Mouse (Mus musculus) intestine, embryonic 16.5 days (tissue): ENCODE measurements at regions not wholly inside any gene's neighbourhood (a gene's known extent, or its start where the extent isn't known, plus 50 kb on each side); places are given as distances from the start of the nearest gene placed in this dataset.

ENCODE experiments used
- ATAC-seq: fragments of 200-750 bp; cut with Nextera tagmentation; 2 replicates; pipeline ENCODE4 v1.8.0; 2017; ENCODE audit warnings: moderate TSS enrichment, moderate library complexity
- H3K27ac ChIP-seq: fragments of 300-500 bp; sonication (generic); 2 replicates; pipeline ENCODE4 v1.5.1; 2014; ENCODE audit warnings: mild to moderate bottlenecking, low read length
- H3K27me3 ChIP-seq: fragments of 300-500 bp; sonication (generic); replicated peaks from 2 replicates; pipeline ENCODE4 v1.6.1; 2014; ENCODE audit warnings: low read length, control low read depth, mixed read lengths; ENCODE audit not compliant: control insufficient read depth, insufficient read depth
- H3K36me3 ChIP-seq: fragments of 300-500 bp; sonication (generic); 2 replicates; pipeline ENCODE4 v1.6.1; 2014; ENCODE audit warnings: low read length, control low read depth; ENCODE audit not compliant: control insufficient read depth, insufficient read depth
- H3K4me1 ChIP-seq: fragments of 300-500 bp; sonication (generic); 2 replicates; pipeline ENCODE4 v1.6.1; 2014; ENCODE audit warnings: low read length, control low read depth, mixed read lengths; ENCODE audit not compliant: control insufficient read depth, insufficient read depth
- H3K4me2 ChIP-seq: fragments of 300-500 bp; sonication (generic); 2 replicates; pipeline ENCODE4 v1.6.1; 2014; ENCODE audit warnings: low read depth, low read length, control low read depth
- H3K4me3 ChIP-seq: fragments of 300-500 bp; sonication (generic); 2 replicates; pipeline ENCODE4 v1.5.1; 2014; ENCODE audit warnings: mild to moderate bottlenecking, low read length
- H3K9ac ChIP-seq: fragments of 300-500 bp; sonication (generic); 2 replicates; pipeline ENCODE4 v1.6.1; 2014; ENCODE audit warnings: low read depth, low read length
- H3K9me3 ChIP-seq: fragments of 300-500 bp; sonication (generic); 2 replicates; pipeline ENCODE4 v1.6.1; 2016; ENCODE audit warnings: low read length, control low read depth; ENCODE audit not compliant: control insufficient read depth
- WGBS: fragments of 180-500 bp; shearing (Covaris S2); extraction: QIAGEN DNeasy Blood & Tissue Kit; methylation state at CpG from one replicate; pipeline ENCODE4 v1.1.7; 2014; 5-methylcytosine and 5-hydroxymethylcytosine counted together

- Histone ChIP-seq H3K4me3 (no peak overlapping the region), H3K27ac (no peak overlapping the region), H3K36me3 (no peaks in the 10 kb centered on the region), H3K27me3 (no peaks in the 10 kb centered on the region), H3K9me3 (no peaks in the 10 kb centered on the region), H3K9ac (no peak overlapping the region), H3K4me1 (peaks cover 5% of the 10 kb centered on the region), H3K4me2 (no peak overlapping the region)
- no peak for ATAC-seq
- 52% methylated on average over 12 of the region's 12 CpGs for WGBS
These were observed 234.8 kb upstream of the Kazn start for GRCm38 (mm10) chr4:142474018-142474417.

- 79% methylated on average over 8 of the region's 8 CpGs for WGBS
- H3K4me3 ChIP-seq = no peak overlapping the region
- no peak for ATAC-seq
- no peaks in the 10 kb centered on the region for H3K9me3 ChIP-seq
- no peak overlapping the region for H3K9ac ChIP-seq
- no peaks in the 10 kb centered on the region for H3K36me3 ChIP-seq
- no peak overlapping the region for H3K27ac ChIP-seq
- no peak overlapping the region for H3K4me2 ChIP-seq
- peaks cover 5% of the 10 kb centered on the region for H3K4me1 ChIP-seq
- no peaks in the 10 kb centered on the region for H3K27me3 ChIP-seq
These were observed 234.1 kb upstream of the Kazn start for GRCm38 (mm10) chr4:142473284-142473683.

- H3K9me3 ChIP-seq = no peaks in the 10 kb centered on the region
- H3K4me1 ChIP-seq = peaks cover 5% of the 10 kb centered on the region
- 92% methylated on average over 3 of the region's 3 CpGs for WGBS
These were observed 233.1 kb upstream of the Kazn start for GRCm38 (mm10) chr4:142472332-142472731.

DNA sequence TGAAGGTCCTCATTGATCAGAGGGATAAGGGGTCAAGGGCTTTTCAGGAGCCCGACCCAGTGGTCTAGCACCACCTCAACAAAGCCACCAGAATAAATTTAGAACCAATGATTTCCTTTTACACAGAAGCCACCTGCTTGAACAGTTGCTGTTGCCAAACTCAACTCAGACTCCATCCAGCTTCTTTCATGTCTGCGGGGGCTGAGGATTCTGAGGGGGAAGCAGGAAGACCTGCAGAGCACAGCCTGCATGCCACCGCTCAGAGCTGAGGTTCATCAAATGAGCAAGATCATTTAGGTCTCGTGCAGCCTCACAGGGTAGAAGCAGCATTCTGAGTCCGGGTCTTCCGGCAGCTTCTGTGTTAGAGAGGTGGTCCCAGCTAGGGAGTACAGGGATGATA is 231.6 kb upstream of the Kazn start:
- H3K27me3 ChIP-seq = no peaks in the 10 kb centered on the region
- no peaks in the 10 kb centered on the region for H3K9me3 ChIP-seq
- H3K9ac ChIP-seq = no peak overlapping the region
- ATAC-seq = no peak
- 84% methylated on average over 6 of the region's 6 CpGs for WGBS
- no peaks in the 10 kb centered on the region for H3K36me3 ChIP-seq
- no peak overlapping the region for H3K4me2 ChIP-seq
- no peak overlapping the region for H3K4me3 ChIP-seq
- peaks cover 5% of the 10 kb centered on the region for H3K4me1 ChIP-seq
- no peak overlapping the region for H3K27ac ChIP-seq

More at GRCm38 (mm10) chr4:142472332-142472731, 233.1 kb upstream of the Kazn start:
- no peaks in the 10 kb centered on the region for H3K27me3 ChIP-seq
- H3K27ac ChIP-seq = no peak overlapping the region
- no peaks in the 10 kb centered on the region for H3K36me3 ChIP-seq
- no peak overlapping the region for H3K9ac ChIP-seq
- H3K4me2 ChIP-seq = no peak overlapping the region
- ATAC-seq = no peak
- H3K4me3 ChIP-seq = no peak overlapping the region

DNA sequence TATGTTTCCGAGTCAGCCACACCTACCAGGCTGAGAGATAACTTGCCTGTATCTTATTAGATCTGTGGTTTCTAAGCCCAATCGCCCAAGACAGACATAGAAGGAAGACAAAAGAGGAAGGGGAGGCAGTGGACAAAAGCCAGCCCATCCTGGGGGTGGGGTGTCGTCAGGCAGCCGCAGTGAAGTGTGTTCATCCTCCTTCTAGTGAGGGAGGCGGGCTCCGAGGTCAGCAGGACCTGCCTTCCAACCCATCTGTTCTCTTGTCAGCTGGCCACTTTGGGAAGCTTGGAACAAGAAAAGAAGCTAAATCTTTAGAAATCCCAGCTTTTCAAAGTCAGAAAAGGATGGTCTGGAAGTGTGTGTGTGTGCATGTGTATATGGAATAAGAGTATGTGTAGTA is 228.7 kb upstream of the Kazn start:
- no peaks in the 10 kb centered on the region for H3K36me3 ChIP-seq
- no peak overlapping the region for H3K4me2 ChIP-seq
- no peak for ATAC-seq
- no peaks in the 10 kb centered on the region for H3K9me3 ChIP-seq
- H3K4me1 ChIP-seq = no peaks in the 10 kb centered on the region
- H3K27me3 ChIP-seq = no peaks in the 10 kb centered on the region
- H3K27ac ChIP-seq = no peak overlapping the region
- H3K4me3 ChIP-seq = no peak overlapping the region
- WGBS = 55% methylated on average over 6 of the region's 6 CpGs
- no peak overlapping the region for H3K9ac ChIP-seq

DNA sequence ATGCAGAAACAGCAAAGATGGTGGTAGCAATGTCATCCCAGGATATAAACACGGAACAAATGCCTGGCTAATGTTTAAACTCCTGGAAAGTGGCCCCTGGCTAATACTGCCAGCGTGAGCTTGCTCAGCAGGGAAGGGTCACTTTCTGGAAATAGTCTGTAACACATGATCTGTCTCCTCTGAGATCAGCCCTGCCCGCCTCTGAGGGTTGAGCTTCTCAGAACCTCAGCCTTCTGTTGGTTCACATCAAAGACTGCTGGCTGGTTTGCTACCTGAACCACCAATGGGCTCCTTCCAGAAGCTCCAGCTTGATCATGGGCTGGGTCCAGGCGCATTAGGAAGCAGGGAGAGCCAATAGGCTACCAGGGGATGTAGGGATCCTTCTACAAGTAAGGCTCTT is 226.0 kb upstream of the Kazn start:
- H3K4me3 ChIP-seq = no peak overlapping the region
- H3K9me3 ChIP-seq = no peaks in the 10 kb centered on the region
- no peaks in the 10 kb centered on the region for H3K36me3 ChIP-seq
- H3K9ac ChIP-seq = no peak overlapping the region
- no peaks in the 10 kb centered on the region for H3K4me1 ChIP-seq
- no peak overlapping the region for H3K27ac ChIP-seq
- no peak overlapping the region for H3K4me2 ChIP-seq
- no peak for ATAC-seq
- WGBS = 79% methylated on average over 4 of the region's 4 CpGs
- H3K27me3 ChIP-seq = no peaks in the 10 kb centered on the region

- 88% methylated on average over 6 of the region's 6 CpGs for WGBS
- Histone ChIP-seq H3K4me1 (no peaks in the 10 kb centered on the region), H3K9me3 (no peaks in the 10 kb centered on the region), H3K9ac (no peak overlapping the region), H3K4me3 (no peak overlapping the region), H3K27me3 (no peaks in the 10 kb centered on the region), H3K36me3 (no peaks in the 10 kb centered on the region), H3K27ac (no peak overlapping the region), H3K4me2 (no peak overlapping the region)
- no peak for ATAC-seq
These were observed 224.9 kb upstream of the Kazn start for GRCm38 (mm10) chr4:142464066-142464465.

GRCm38 (mm10) chr4:142460468-142461086 is 221.4 kb upstream of the Kazn start:
- WGBS = 88% methylated on average over 13 of the region's 13 CpGs
- H3K4me1 ChIP-seq = no peaks in the 10 kb centered on the region

GRCm38 (mm10) chr4:142452614-142453013 is 213.4 kb upstream of the Kazn start:
- no peak overlapping the region for H3K27ac ChIP-seq
- 45% methylated on average over 11 of the region's 11 CpGs for WGBS

More at GRCm38 (mm10) chr4:142460468-142461086, 221.4 kb upstream of the Kazn start:
- no peaks in the 10 kb centered on the region for H3K27me3 ChIP-seq
- H3K9me3 ChIP-seq = no peaks in the 10 kb centered on the region
- no peak for ATAC-seq
- no peak overlapping the region for H3K4me2 ChIP-seq
- no peak overlapping the region for H3K4me3 ChIP-seq
- H3K36me3 ChIP-seq = no peaks in the 10 kb centered on the region
- no peak overlapping the region for H3K27ac ChIP-seq
- no peak overlapping the region for H3K9ac ChIP-seq

GRCm38 (mm10) chr4:142450884-142451283 is 211.7 kb upstream of the Kazn start:
- no peaks in the 10 kb centered on the region for H3K36me3 ChIP-seq
- no peaks in the 10 kb centered on the region for H3K27me3 ChIP-seq
- H3K4me3 ChIP-seq = no peak overlapping the region
- no peaks in the 10 kb centered on the region for H3K4me1 ChIP-seq
- no peak for ATAC-seq
- H3K4me2 ChIP-seq = no peak overlapping the region
- H3K9ac ChIP-seq = no peak overlapping the region
- WGBS = 68% methylated on average over 3 of the region's 3 CpGs
- H3K27ac ChIP-seq = no peak overlapping the region
- H3K9me3 ChIP-seq = no peaks in the 10 kb centered on the region

More at GRCm38 (mm10) chr4:142452614-142453013, 213.4 kb upstream of the Kazn start:
- H3K9ac ChIP-seq = no peak overlapping the region
- H3K4me2 ChIP-seq = no peak overlapping the region
- 0 out of 2 replicates have a peak, but pooled peaks have one; percentile 44 for ATAC-seq
- no peaks in the 10 kb centered on the region for H3K4me1 ChIP-seq
- no peaks in the 10 kb centered on the region for H3K9me3 ChIP-seq
- H3K36me3 ChIP-seq = no peaks in the 10 kb centered on the region
- no peak overlapping the region for H3K4me3 ChIP-seq
- H3K27me3 ChIP-seq = no peaks in the 10 kb centered on the region
